In the genomic region with DNA sequence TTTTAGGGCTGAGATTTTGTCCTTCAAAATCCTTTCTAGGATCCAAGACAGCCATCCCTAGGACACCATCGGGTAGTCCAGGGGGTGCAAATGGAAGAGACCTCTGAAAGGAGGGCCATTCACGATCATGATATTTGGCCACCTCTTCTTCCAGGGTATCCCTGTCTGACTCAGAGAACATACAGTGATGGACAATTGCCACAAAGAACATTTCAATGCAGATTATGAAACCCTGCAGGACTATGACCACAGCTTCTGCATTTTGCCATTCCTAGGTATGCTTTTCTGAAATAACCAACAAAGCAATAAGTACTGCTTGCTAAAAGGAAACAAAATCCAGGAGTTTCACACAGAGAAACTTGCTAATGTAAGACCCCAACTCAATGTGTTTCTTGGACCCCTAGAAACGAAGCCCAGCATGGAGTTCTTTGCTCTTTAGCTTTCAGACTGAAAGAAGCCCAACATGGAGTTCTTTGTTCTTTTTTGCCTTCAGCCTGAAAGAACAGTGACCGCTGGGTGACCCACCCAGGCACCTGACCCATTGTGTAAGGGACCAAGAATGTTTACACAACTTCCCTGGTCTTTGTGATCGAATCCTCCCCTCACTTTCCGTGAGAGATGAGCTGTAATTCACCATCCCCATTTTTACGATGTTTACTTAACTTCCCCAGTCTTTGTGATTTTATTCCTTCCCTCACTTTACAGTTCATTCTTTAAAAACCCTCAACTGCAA, we compare ENCODE assay signal across 27 mouse cellular contexts. TPM values are rescaled to one million over a fixed set of nuclear protein-coding genes. Genes with fewer than 3 reads are reported as not detected.
DNase-seq lines count a peak whose midpoint lies in the region; ATAC-seq and TF ChIP-seq lines count a peak whose summit lies in the region.
"Had no signal": no experiment of that assay in that cellular context is flagged by ENCODE, and none has a peak within 500 bp of the region (broad histone marks: within the 10 kb centered on the region; RNA-seq: fewer than 3 reads in every experiment).

No protein-coding gene starts in this region.

- DNase-seq in heart, adult 11 months = peak; percentile 62
- DNase-seq in heart, postnatal 36 days = no peak
- peak; percentile 0 for DNase-seq in thymus, adult 2 months
- DNase-seq in thymus, postnatal 25 days = no peak
- no peak for DNase-seq in natural killer cell, adult 2 months (ENCODE audit: low spot score in 2 of 2)
- no peak for DNase-seq in ovary, postnatal 36 days (ENCODE audit: low spot score)
- no peak for DNase-seq in adrenal gland, adult 8-10 months
- DNase-seq: cerebellum, adult 18-20 months; cerebellum, postnatal 25 days; embryo, embryonic 11 days; gastrocnemius, adult 2 months; heart, postnatal 14 days; kidney, postnatal 4 days; layer of hippocampus, adult 9-11 months; left cerebral cortex, postnatal 4 days; thymus, adult 18-20 months had no signal

- intact Hi-C loops in heart, postnatal 36 days (cut with DNase I) = no loop called here

- TF ChIP-seq POLR2A in thymus, adult 2 months (IDR thresholded peaks at IDR 0.05; ENCODE audit: control insufficient read depth, extremely low read depth, insufficient read depth, low read length, poor library complexity) = no peak

- peaks cover 18% of the 10 kb centered on the region for H3K4me1 ChIP-seq in thymus, adult 2 months (replicated peaks; ENCODE audit: control insufficient read depth, insufficient read depth, low read length)
- H3K4me1 ChIP-seq: forebrain, embryonic 13.5 days; hindbrain, embryonic 12.5 days; limb, embryonic 15.5 days; midbrain, embryonic 15.5 days; stomach, embryonic 15.5 days had no signal

- H3K36me3 ChIP-seq in thymus, adult 2 months (ENCODE audit: control insufficient read depth, insufficient read depth, low read length) = no peaks in the 10 kb centered on the region
- H3K36me3 ChIP-seq: heart, embryonic 13.5 days; hindbrain, embryonic 12.5 days; limb, embryonic 15.5 days; liver, embryonic 15.5 days; midbrain, embryonic 15.5 days; stomach, embryonic 15.5 days had no signal

- no peak overlapping the region for H3K27ac ChIP-seq in thymus, adult 2 months (ENCODE audit: control insufficient read depth, insufficient read depth, low read length)
- H3K27ac ChIP-seq: forebrain, embryonic 13.5 days; gastrocnemius, adult 2 months; heart, embryonic 13.5 days; hindbrain, embryonic 12.5 days; left cerebral cortex, adult 2 months; limb, embryonic 15.5 days; liver, embryonic 15.5 days; midbrain, embryonic 15.5 days; stomach, embryonic 15.5 days had no signal

- H3K27me3 ChIP-seq in thymus, adult 2 months (ENCODE audit: control insufficient read depth, insufficient read depth, low read length) = no peaks in the 10 kb centered on the region
- H3K27me3 ChIP-seq: forebrain, embryonic 13.5 days; heart, embryonic 13.5 days; hindbrain, embryonic 12.5 days; limb, embryonic 15.5 days; liver, embryonic 15.5 days; midbrain, embryonic 15.5 days; stomach, embryonic 15.5 days had no signal

- 96% methylated on average over 7 of the region's 7 CpGs for WGBS in thymus, adult 2 months

- ATAC-seq in megakaryocyte progenitor cell, adult 5-6 weeks (replicated peaks; ENCODE audit: poor library complexity) = peak; percentile 54
- ATAC-seq: CD4-positive, CD25-positive, alpha-beta regulatory T cell, adult 4 months; forebrain, embryonic 13.5 days; intestine, postnatal 0 days; midbrain, embryonic 15.5 days had no signal

- H3K4me3 ChIP-seq in thymus, adult 2 months (ENCODE audit: control insufficient read depth, insufficient read depth, low read length) = no peak overlapping the region
- H3K4me3 ChIP-seq: forebrain, embryonic 13.5 days; gastrocnemius, adult 2 months; heart, embryonic 13.5 days; hindbrain, embryonic 12.5 days; left cerebral cortex, adult 2 months; limb, embryonic 15.5 days; liver, embryonic 15.5 days; midbrain, embryonic 15.5 days; stomach, embryonic 15.5 days had no signal

- TF ChIP-seq CTCF in thymus, adult 2 months (IDR thresholded peaks at IDR 0.05; ENCODE audit: borderline replicate concordance, control insufficient read depth, extremely low read depth, insufficient read depth, low read length, poor library complexity) = no peak

RNA-seq across cellular contexts. Expression of gene Slfn2, which starts 18.0 kb away (rescaled TPM):
- 1 to 10 TPM; 3.9 to 6.2 TPM for total RNA-seq in heart, postnatal 36 days (2021)
- 40.6 and 44.7 TPM in 2 replicates for polyA plus RNA-seq in thymus, adult 2 months (2012; rRNA removed)
- 13.3 and 20.8 TPM in 2 replicates for total RNA-seq in megakaryocyte progenitor cell, adult 5-6 weeks (2015)
- total RNA-seq in megakaryocyte progenitor cell, adult 5-6 weeks (2017) = 38.8 and 50.9 TPM in 2 replicates
- 1 to 10 TPM; 4.8 to 7.0 (median 6.1) TPM for total RNA-seq in adrenal gland, adult 8-10 months (2022)

RNA-seq across cellular contexts. Expression of gene Slfn1, which starts 33.7 kb away (rescaled TPM):
- total RNA-seq in heart, postnatal 36 days (2021) = under 1 TPM; 0.17 to 0.41 TPM
- 16.3 and 24.3 TPM in 2 replicates for polyA plus RNA-seq in thymus, adult 2 months (2012; rRNA removed)
- total RNA-seq in megakaryocyte progenitor cell, adult 5-6 weeks (2015) = 2.7 and 3.3 TPM in 2 replicates
- total RNA-seq in megakaryocyte progenitor cell, adult 5-6 weeks (2017) = 5.4 and 5.8 TPM in 2 replicates
- under 1 TPM; 0.14 to 0.38 (median 0.24) TPM for total RNA-seq in adrenal gland, adult 8-10 months (2022)
- total RNA-seq: gastrocnemius, adult 2 months; left cerebral cortex, adult 2 months; left cerebral cortex, postnatal 4 days had no signal
- polyA plus RNA-seq: forebrain, embryonic 13.5 days; hindbrain, embryonic 12.5 days had no signal

Comparison
In these comparisons a context has a peak if more than half of its experiments do, and no peak if none do; other contexts are left out.
1. DNase-seq: peak in heart, adult 11 months (single experiment) and thymus, adult 2 months (single experiment); none in heart, postnatal 36 days (0 of 2), thymus, postnatal 25 days (single experiment), natural killer cell, adult 2 months (0 of 2), ovary, postnatal 36 days (single experiment) and adrenal gland, adult 8-10 months (single experiment).